Mouse (Mus musculus) ovary, postnatal 36 days (tissue): Measurements from ENCODE around the gene Fmc1.
"Not testable (repeated sequence)": the region's sequence is repeated elsewhere in the genome, so short reads cannot be mapped to it uniquely, and the experiment has no call there.

Experiments used
- DNase-seq: peaks from one replicate; pipeline ENCODE4 v3.0.0; 2022; ENCODE audit warnings: low spot score, mixed read lengths

Gene Fmc1

GRCm38 (mm10) chr6:38533428-38534405 is at the start of gene Fmc1:
Gene Fmc1 (plus strand): TSS chr6:38533502.
- DNase-seq, result peak; percentile 96

DNA sequence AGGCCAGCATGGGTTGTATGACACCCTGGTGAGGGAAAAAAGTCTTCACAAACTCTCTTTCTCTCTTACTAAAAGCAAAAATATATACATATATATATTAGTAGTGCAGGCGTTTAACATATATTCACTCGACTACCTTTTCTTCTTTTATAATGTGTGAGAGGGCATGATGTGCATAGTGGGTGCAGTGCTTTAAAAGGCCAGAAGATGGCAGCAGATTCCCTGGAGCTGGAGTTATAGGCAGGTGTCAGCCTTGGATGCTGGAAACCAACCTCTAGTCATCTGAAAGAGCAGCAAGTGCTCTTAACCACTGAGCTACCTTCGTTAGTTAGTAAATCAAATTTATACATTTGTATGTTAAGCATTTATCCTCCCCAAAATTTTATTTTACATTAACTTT is 40.8 kb upstream of the Fmc1 start:
- peak; percentile 17 for DNase-seq

DNA sequence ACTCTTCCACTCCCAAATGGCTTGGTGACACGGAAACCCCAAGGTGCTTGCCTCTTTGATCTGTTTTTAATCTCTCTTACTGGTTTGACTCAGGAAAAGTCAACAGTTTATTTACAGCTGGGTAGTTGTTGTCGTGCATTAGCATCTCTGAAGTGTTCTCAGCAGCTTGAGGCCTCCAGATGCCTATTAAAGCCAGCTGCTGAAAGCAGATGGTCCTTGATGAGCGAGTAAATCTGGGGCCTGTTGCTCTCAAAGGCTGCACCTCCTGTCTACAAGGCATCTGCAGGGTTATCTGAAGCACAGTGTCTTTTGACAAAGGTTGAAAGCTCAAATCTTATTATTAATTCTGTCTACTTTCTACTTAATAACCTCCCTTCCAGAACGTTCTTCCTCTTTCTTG is 37.7 kb upstream of the Fmc1 start:
- no peak for DNase-seq

DNA sequence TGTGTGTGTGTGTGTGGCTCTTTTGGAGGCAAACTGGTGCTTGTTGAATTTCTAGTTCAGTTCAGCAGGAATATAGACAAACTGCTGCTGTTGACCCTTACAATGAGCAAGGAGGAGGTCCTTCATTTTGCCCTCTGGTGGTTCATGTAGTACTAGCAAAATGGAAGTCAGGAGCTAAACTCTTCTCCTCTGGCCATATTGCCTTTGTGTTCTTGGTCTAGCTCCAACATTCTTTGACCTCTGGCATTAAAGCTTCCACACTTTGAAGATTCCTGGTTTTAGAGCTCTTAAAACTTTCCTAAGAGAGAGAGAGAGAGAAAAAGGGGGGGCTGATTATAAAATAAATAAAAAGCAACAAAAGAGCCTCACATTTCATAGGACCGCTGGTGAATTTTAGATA is 21.2 kb upstream of the Fmc1 start:
- DNase-seq, result no peak

GRCm38 (mm10) chr6:38512830-38513229 is 20.5 kb upstream of the Fmc1 start:
- DNase-seq, result no peak

DNA sequence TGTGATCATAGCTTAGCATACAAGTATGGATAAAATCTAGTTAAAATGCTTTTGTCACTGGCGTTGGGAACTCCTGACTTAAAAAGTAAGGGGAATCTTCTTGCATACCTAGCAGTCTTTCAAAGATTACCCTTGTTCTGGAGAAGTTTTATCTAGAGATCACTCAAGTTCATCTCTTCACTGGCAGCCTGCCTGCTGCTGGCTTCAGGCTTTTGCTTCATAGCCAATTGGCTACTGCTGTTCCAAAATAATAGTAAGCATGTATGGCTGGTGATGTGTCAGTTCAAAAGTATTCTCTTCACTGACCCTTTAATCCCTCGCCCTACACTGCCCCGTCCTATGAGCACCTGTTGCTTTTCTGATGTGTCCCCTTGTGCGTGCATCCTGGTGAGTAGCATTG is 18.1 kb upstream of the Fmc1 start:
- DNase-seq, result no peak

GRCm38 (mm10) chr6:38523851-38524250 is 9.5 kb upstream of the Fmc1 start:
- DNase-seq, result no peak

- DNase-seq, result no peak
Observed at GRCm38 (mm10) chr6:38531211-38531820, 2.0 kb upstream of the Fmc1 start.

DNA sequence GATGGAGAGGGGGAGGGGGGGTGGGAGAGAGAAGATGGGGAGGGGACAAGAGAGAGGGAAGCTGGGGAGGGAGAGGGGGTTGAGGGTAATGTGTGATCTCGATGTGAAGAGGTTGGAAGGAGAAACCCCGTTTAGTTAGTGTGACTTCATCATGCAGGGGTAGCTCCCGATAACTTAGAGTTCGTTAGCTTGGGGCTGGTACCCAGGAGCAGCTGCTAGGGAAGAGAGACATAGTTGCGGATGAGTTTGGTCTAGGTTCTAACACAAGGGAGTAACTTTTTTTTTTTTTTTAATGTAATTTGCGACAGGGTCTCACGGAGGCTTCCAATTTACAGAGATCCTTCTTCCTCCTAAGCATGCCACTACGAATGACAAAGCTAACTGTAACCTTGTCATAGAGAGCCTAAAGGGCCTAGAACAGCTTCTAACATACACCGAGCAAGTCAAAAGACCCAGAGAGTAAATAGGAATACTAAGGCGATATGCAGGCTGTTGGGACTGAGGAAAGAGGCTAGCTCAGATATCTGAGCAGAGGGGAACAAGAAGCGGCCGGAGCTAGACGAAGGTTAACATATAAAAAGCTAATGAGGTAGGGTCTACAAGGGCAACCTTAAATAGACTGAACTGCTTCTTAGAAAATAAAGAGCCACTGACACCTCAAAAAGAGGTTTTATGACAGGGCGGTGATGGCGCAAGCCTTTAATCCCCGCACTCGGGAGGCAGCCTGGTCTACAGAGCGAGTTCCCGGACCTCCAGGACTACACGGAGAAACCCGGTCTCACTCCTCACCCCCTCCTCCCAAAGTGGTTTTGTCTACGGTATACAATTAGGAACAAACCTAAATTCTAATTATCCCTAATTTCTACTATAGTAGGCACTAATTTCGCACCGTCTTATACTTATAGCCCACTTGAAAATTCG is 542 bp upstream of the Fmc1 start:
- DNase-seq, result peak; percentile 48

DNA sequence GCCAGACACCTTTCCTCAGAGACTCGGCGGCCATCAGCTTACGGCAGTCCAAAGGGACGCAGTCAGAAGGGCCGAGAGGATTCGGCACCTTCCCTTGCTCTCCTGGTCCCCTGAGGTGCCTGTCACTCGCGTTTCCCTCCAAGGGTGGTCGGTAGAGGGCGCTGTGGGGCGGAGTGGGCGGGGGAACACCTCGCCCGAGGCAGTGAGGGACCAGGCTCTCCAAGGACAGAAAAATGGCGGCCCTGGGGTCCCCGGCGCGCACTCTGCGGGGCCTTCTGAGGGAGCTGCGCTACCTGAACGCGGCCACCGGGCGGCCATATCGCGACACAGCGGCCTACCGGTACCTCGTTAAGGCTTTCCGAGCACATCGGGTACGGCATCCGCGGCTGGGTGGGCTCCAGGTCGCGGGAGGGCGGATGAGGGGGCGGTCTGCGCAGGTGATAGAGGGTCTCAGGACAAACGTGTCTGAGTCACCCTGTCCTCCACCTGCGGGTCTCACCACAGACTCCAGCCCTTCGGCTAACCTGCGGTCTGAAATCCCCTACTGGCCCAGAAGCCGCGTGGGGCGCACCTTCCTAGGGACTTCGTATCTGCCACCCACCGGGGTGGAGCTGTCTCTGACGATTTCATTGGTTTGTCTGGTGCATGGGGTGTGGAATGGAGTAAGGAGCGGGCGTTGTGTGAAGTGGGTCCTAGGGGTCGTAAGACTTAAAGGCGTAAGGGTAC is 1.5 kb downstream of the Fmc1 start:
- peak; percentile 99 for DNase-seq

DNA sequence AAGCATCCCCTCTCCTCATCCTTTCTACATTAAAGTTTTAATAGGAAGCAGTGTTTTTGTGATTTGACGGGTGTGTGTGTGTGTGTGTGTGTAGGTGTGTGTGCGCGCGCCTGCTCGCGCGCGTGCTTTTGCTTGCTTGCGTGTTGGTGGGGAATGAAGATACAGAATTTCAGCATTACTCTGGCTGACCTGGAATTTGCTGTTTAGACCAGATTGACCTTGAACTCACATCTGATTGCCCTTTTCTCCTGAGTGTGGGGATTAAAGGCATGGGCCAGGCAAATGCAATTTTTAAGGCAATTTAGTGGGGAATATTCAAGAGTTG is 2.0 kb downstream of the Fmc1 start:
- DNase-seq, result no peak

- DNase-seq, result no peak
Observed at GRCm38 (mm10) chr6:38535788-38536187, 2.5 kb downstream of the Fmc1 start.

DNA sequence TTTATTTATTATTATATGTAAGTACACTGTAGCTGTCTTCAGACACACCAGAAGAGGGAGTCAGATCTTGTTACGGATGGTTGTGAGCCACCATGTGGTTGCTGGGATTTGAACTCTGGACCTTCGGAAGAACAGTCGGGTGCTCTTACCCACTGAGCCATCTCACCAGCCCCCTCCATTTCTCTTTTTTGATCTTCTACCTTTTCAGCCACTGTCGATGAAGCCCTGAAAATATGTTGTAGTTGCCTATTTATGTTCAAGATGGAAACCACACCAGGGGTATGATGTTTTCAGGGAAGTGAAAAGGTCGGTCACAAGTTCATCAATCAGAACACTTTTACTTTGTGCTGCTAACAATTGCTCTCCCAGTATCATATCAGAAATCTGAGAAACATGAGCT is 10.8 kb downstream of the Fmc1 start:
- DNase-seq, result not testable (repeated sequence)

DNA sequence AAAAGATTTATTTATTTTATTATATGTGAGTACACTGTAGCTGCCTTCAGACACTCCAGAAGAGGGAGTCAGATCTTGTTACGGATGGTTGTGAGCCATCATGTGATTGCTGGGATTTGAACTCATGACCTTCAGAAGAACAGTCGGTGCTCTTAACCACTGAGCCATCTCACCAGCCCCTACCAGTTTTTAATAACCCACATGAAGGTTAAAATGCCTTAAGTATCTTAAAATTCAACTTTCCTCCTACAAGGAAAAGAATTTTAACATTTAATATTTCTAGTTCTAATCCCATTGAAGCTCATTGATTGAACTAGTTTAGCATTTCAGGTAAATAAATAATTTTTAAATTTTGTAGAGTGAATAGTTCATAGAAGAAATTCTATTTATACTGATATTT is 13.7 kb downstream of the Fmc1 start:
- not testable (repeated sequence) for DNase-seq

DNA sequence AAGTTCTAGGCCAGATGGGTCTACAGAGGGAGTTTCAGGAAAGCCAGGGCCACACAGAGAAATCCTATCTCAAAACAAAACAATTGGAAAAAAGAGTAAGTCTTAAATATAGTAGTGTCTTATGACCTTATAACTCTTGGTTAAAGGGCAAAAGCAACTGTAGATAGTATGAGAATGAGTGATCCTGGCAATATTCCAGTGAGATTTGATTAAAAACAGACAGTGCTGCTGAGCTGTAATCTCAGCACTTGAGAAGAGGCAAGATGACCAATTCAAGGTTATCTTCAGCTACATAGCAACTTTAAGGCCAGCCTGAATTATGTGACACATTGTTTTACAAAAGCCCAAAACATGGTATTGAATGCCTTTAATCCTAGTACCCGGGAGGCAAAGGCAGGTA is 14.4 kb downstream of the Fmc1 start:
- no peak for DNase-seq

- DNase-seq, result not testable (repeated sequence)
Observed at GRCm38 (mm10) chr6:38548595-38548994, 15.3 kb downstream of the Fmc1 start.

GRCm38 (mm10) chr6:38549840-38550239 is 16.5 kb downstream of the Fmc1 start:
- not testable (repeated sequence) for DNase-seq

DNA sequence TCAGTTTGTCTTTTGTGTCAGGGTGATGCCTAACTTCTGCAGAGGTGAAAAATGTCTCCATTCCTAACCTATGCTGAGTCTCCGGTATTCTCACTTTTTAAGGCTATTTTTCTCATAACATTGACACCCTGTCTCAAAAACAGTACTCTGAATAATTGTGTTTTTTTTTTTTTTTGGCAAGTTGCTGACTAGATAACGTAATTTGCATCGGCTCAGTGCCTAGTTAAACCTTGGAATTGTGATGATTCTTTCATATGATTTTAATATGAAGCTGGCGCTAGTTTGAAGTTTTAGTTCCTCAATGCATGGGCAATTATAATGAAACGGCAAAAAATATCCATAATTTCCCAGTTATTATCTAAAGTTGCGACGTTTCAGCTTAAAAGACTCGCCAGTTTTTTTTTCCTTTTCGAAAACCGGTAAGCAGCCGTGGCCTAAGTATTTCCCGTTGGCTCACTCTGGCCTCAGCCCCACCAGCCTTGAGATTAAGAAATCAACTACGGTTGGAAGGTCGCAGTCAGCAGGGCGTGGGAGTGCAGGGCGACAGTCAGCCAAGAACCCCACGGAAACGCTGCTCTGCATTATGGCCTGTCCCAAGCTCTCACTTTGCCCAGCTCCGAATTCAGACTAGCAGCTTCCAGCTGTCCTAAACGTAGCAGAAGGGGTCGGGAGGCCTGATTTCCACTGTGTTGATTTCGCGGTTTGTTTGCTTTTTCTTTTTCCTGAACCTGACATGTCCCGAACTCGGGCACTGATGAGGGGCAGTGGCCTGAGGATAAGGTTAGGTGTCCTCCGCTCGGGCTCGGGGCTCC is 17.2 kb downstream of the Fmc1 start:
- peak; percentile 76 for DNase-seq

- DNase-seq, result peak; percentile 96
Observed at GRCm38 (mm10) chr6:38551062-38551988, 18.0 kb downstream of the Fmc1 start, which contains the start of gene Luc7l2. Gene Luc7l2 (plus strand): TSS chr6:38551334.
